In the genomic region with DNA sequence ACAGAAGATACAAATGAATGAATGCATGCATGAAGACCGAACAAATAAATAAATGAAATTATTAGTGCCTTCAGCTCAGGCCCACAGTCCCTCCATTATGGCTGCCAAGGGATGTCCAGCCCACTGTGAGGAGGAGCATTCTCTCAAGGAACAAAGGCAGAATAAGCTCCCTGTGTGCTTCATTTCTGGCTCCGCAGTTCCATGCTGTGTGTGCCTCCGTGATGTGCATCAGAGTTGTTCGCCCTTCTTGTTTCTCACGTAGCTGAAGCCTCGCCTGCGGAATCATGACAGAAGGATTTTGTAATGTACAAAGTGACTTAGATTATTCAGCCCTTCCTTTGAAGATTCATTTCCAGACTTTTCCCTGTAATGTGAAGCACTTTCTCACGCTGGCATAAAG, we compare ENCODE assay signal across 21 mouse cellular contexts.
DNase-seq lines count a peak whose midpoint lies in the region; ATAC-seq and TF ChIP-seq lines count a peak whose summit lies in the region.
"Had no signal": no experiment of that assay in that cellular context is flagged by ENCODE, and none has a peak within 500 bp of the region (broad histone marks: within the 10 kb centered on the region; RNA-seq: fewer than 3 reads in every experiment).

No protein-coding gene starts in this region.

- H3K4me3 ChIP-seq in layer of hippocampus, adult 2 months = no peak overlapping the region
- H3K4me3 ChIP-seq in midbrain, embryonic 15.5 days = no peak overlapping the region
- no peak overlapping the region for H3K4me3 ChIP-seq in midbrain, embryonic 10.5 days
- H3K4me3 ChIP-seq in gastrocnemius, adult 2 months = no peak overlapping the region
- H3K4me3 ChIP-seq: forebrain, embryonic 10.5 days; forebrain, embryonic 13.5 days; hindbrain, embryonic 12.5 days had no signal

- H3K36me3 ChIP-seq in midbrain, embryonic 15.5 days (replicated peaks) = 0 out of 2 replicates have a peak, but pooled peaks cover 4% of the 10 kb centered on the region
- H3K36me3 ChIP-seq in midbrain, embryonic 10.5 days = no peaks in the 10 kb centered on the region
- H3K36me3 ChIP-seq: forebrain, embryonic 10.5 days had no signal

- 0 out of 2 replicates have a peak, but pooled peaks have one; percentile 54 for ATAC-seq in midbrain, embryonic 15.5 days (replicated peaks)
- ATAC-seq: CD4-positive, CD25-positive, alpha-beta regulatory T cell, adult 4 months; forebrain, embryonic 13.5 days; hindbrain, embryonic 16.5 days; inflammation-experienced regulatory T-cells, adult 6 months had no signal

- no peak for TF ChIP-seq CTCF in layer of hippocampus, adult 2 months (conservative IDR thresholded peaks at IDR 0.05)
- no peak for TF ChIP-seq CTCF in brain, embryonic 14.5 days (IDR thresholded peaks at IDR 0.05; ENCODE audit: borderline replicate concordance, extremely low read depth, insufficient read depth, insufficient read length)
- no peak for TF ChIP-seq CTCF in gastrocnemius, adult 2 months (IDR thresholded peaks at IDR 0.05)

- WGBS in midbrain, embryonic 15.5 days = 61% methylated on average over 8 of the region's 8 CpGs
- WGBS in midbrain, embryonic 10.5 days = 83% methylated on average over 8 of the region's 8 CpGs

- H3K4me1 ChIP-seq in midbrain, embryonic 15.5 days = no peaks in the 10 kb centered on the region
- H3K4me1 ChIP-seq in midbrain, embryonic 10.5 days = 0 out of 2 replicates have a peak, but pooled peaks cover 2% of the 10 kb centered on the region
- H3K4me1 ChIP-seq: forebrain, embryonic 13.5 days had no signal

- H3K27ac ChIP-seq in layer of hippocampus, adult 2 months = no peak overlapping the region; the same call in 1 of the 2 replicates
- H3K27ac ChIP-seq in midbrain, embryonic 15.5 days = peak overlapping the region; percentile 9; the same call in 1 of the 2 replicates
- no peak overlapping the region for H3K27ac ChIP-seq in midbrain, embryonic 10.5 days (replicated peaks)
- H3K27ac ChIP-seq in gastrocnemius, adult 2 months = no peak overlapping the region
- H3K27ac ChIP-seq: forebrain, embryonic 10.5 days; forebrain, embryonic 13.5 days; hindbrain, embryonic 12.5 days had no signal

- intact Hi-C loops in gastrocnemius, adult 2 months (cut with DNase I) = loop anchor here (5.0 kb wide), 1 partner anchor 44 kb away; no protein-coding TSS in a partner anchor

- H3K27me3 ChIP-seq in midbrain, embryonic 15.5 days (replicated peaks) = no peaks in the 10 kb centered on the region
- H3K27me3 ChIP-seq in midbrain, embryonic 10.5 days (ENCODE audit: low read depth, poor library complexity, severe bottlenecking) = no peaks in the 10 kb centered on the region
- H3K27me3 ChIP-seq: forebrain, embryonic 13.5 days; hindbrain, embryonic 12.5 days had no signal

- no peak for TF ChIP-seq POLR2A in brain, embryonic 14.5 days (IDR thresholded peaks at IDR 0.05; ENCODE audit: borderline replicate concordance, extremely low read depth, insufficient read depth, insufficient read length, poor library complexity, severe bottlenecking)

- no peak overlapping the region for H3K4me2 ChIP-seq in midbrain, embryonic 15.5 days
- H3K4me2 ChIP-seq: forebrain, embryonic 13.5 days; heart, embryonic 11.5 days; hindbrain, embryonic 12.5 days had no signal

- H3K9me3 ChIP-seq in midbrain, embryonic 15.5 days = no peaks in the 10 kb centered on the region
- no peaks in the 10 kb centered on the region for H3K9me3 ChIP-seq in midbrain, embryonic 10.5 days (replicated peaks)
- H3K9me3 ChIP-seq: forebrain, embryonic 10.5 days; forebrain, embryonic 13.5 days; hindbrain, embryonic 12.5 days had no signal

- DNase-seq in layer of hippocampus, adult 9-11 months = peak; percentile 15
- DNase-seq in layer of hippocampus, adult 2 months (ENCODE audit: low spot score in 2 of 2) = no peak
- DNase-seq in midbrain, embryonic 10.5 days (ENCODE audit: low spot score) = no peak
- DNase-seq in brain, embryonic 14.5 days (ENCODE audit: low read depth) = peak; percentile 56
- no peak for DNase-seq in gastrocnemius, adult 2 months
- DNase-seq: adrenal gland, adult 2 months; adrenal gland, postnatal 14 days; cerebellum, adult 18-20 months; cerebellum, adult 9-10 months; cerebellum, postnatal 14 days; gastrocnemius, postnatal 10 days; gastrocnemius, postnatal 36 days; heart, adult 11 months had no signal

- H3K9ac ChIP-seq in midbrain, embryonic 15.5 days = no peak overlapping the region
- H3K9ac ChIP-seq: forebrain, embryonic 13.5 days; hindbrain, embryonic 12.5 days had no signal

Comparison
In these comparisons a context has a peak if more than half of its experiments do, and no peak if none do; other contexts are left out.
1. DNase-seq: peak in layer of hippocampus, adult 9-11 months (single experiment) and brain, embryonic 14.5 days (single experiment); none in layer of hippocampus, adult 2 months (0 of 2), midbrain, embryonic 10.5 days (single experiment) and gastrocnemius, adult 2 months (single experiment).